Mouse (Mus musculus) lung, adult 2 months (tissue): ENCODE measurements around the gene Lhx5.

Source experiments
- CTCF ChIP-seq: fragments of 200-500 bp; IDR thresholded peaks from 2 replicates; pipeline ENCODE4 v1.5.1; 2011; ENCODE audit warnings: mild to moderate bottlenecking, low read length, control low read depth; ENCODE audit not compliant: insufficient read depth
- POLR2A ChIP-seq: fragments of 200-500 bp; IDR thresholded peaks from 2 replicates; pipeline ENCODE4 v1.6.1; 2011; ENCODE audit warnings: low read depth, mild to moderate bottlenecking, control low read depth, low read length, borderline replicate concordance; ENCODE audit errors: extremely low read depth

GRCm38 (mm10) chr5:120435006-120435681 is 3.6 kb downstream of the Lhx5 start:
- TF ChIP-seq POLR2A, result no peak
- TF ChIP-seq CTCF, result no peak
